Mouse (Mus musculus): Measurements from ENCODE around the gene Rsph3a. TPM values are rescaled to one million over a fixed set of nuclear protein-coding genes. Genes with fewer than 3 reads are reported as not detected.
"Not testable (repeated sequence)": the region's sequence is repeated elsewhere in the genome, so short reads cannot be mapped to it uniquely, and the experiment has no call there.

The Rsph3a gene
- polyA plus RNA-seq, 1 experiment = 47.1 TPM

GRCm38 (mm10) chr17:7927582-7928535 is 17.6 kb upstream of the Rsph3a start:
- TF ChIP-seq POLR2A (IDR thresholded peaks at IDR 0.05; ENCODE audit: control insufficient read depth, extremely low read depth, insufficient read depth, low read length, poor library complexity) (no peak), CTCF (IDR thresholded peaks at IDR 0.05; ENCODE audit: borderline replicate concordance, control insufficient read depth, extremely low read depth, insufficient read depth, low read length, poor library complexity) (no peak)
- Histone ChIP-seq H3K4me1 (replicated peaks; ENCODE audit: control insufficient read depth, insufficient read depth, low read length) (peaks cover 17% of the 10 kb centered on the region), H3K27me3 (ENCODE audit: control insufficient read depth, insufficient read depth, low read length) (no peaks in the 10 kb centered on the region), H3K4me3 (ENCODE audit: control insufficient read depth, insufficient read depth, low read length) (0 out of 2 replicates have a peak overlapping the region, but pooled peaks have one; percentile 11), H3K27ac (ENCODE audit: control insufficient read depth, insufficient read depth, low read length) (peak overlapping the region; percentile 71), H3K36me3 (ENCODE audit: control insufficient read depth, insufficient read depth, low read length) (no peaks in the 10 kb centered on the region)
- 25% methylated on average over 24 of the region's 24 CpGs for WGBS
- DNase-seq = peak; percentile 88

DNA sequence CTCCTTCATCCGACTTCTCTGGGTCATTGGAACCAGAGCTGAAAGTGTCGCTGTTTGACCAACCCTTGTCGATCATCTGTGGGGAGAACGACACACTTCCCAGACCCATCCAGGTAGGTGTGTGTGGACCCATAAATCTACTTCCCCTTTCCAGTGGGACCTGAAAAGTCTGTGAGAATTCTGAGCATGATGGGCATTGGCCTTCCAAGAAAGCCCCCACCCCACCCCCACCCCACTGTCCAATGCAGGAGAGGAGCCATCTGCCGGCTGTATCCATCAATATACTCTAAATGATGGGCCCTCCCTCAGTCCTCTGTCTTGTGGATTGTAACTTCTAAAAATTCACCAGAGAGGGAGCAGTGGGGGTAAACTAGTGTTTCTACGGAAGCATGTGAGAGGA is 16.8 kb upstream of the Rsph3a start:
- DNase-seq = no peak
- no peak overlapping the region; the same call in 1 of the 2 replicates for H3K27ac ChIP-seq (ENCODE audit: control insufficient read depth, insufficient read depth, low read length)

GRCm38 (mm10) chr17:7929279-7929678 is 16.1 kb upstream of the Rsph3a start:
- H3K27ac ChIP-seq (ENCODE audit: control insufficient read depth, insufficient read depth, low read length) = no peak overlapping the region
- TF ChIP-seq POLR2A (IDR thresholded peaks at IDR 0.05; ENCODE audit: control insufficient read depth, extremely low read depth, insufficient read depth, low read length, poor library complexity) (no peak), CTCF (IDR thresholded peaks at IDR 0.05; ENCODE audit: borderline replicate concordance, control insufficient read depth, extremely low read depth, insufficient read depth, low read length, poor library complexity) (no peak)
- H3K4me3 ChIP-seq (ENCODE audit: control insufficient read depth, insufficient read depth, low read length) = no peak overlapping the region
- no peak for DNase-seq
- 84% methylated on average over 8 of the region's 8 CpGs for WGBS
- peaks cover 15% of the 10 kb centered on the region for H3K4me1 ChIP-seq (replicated peaks; ENCODE audit: control insufficient read depth, insufficient read depth, low read length)
- H3K36me3 ChIP-seq (ENCODE audit: control insufficient read depth, insufficient read depth, low read length) = no peaks in the 10 kb centered on the region
- H3K27me3 ChIP-seq (ENCODE audit: control insufficient read depth, insufficient read depth, low read length) = no peaks in the 10 kb centered on the region

More for the DNA sequence above, 16.8 kb upstream of the Rsph3a start:
- peaks cover 15% of the 10 kb centered on the region for H3K4me1 ChIP-seq (replicated peaks; ENCODE audit: control insufficient read depth, insufficient read depth, low read length)
- no peaks in the 10 kb centered on the region for H3K36me3 ChIP-seq (ENCODE audit: control insufficient read depth, insufficient read depth, low read length)
- no peak overlapping the region for H3K4me3 ChIP-seq (ENCODE audit: control insufficient read depth, insufficient read depth, low read length)
- H3K27me3 ChIP-seq (ENCODE audit: control insufficient read depth, insufficient read depth, low read length) = no peaks in the 10 kb centered on the region
- WGBS = 95% methylated on average over 6 of the region's 6 CpGs
- no peak for TF ChIP-seq POLR2A (IDR thresholded peaks at IDR 0.05; ENCODE audit: control insufficient read depth, extremely low read depth, insufficient read depth, low read length, poor library complexity)
- TF ChIP-seq CTCF (IDR thresholded peaks at IDR 0.05; ENCODE audit: borderline replicate concordance, control insufficient read depth, extremely low read depth, insufficient read depth, low read length, poor library complexity) = no peak

DNA sequence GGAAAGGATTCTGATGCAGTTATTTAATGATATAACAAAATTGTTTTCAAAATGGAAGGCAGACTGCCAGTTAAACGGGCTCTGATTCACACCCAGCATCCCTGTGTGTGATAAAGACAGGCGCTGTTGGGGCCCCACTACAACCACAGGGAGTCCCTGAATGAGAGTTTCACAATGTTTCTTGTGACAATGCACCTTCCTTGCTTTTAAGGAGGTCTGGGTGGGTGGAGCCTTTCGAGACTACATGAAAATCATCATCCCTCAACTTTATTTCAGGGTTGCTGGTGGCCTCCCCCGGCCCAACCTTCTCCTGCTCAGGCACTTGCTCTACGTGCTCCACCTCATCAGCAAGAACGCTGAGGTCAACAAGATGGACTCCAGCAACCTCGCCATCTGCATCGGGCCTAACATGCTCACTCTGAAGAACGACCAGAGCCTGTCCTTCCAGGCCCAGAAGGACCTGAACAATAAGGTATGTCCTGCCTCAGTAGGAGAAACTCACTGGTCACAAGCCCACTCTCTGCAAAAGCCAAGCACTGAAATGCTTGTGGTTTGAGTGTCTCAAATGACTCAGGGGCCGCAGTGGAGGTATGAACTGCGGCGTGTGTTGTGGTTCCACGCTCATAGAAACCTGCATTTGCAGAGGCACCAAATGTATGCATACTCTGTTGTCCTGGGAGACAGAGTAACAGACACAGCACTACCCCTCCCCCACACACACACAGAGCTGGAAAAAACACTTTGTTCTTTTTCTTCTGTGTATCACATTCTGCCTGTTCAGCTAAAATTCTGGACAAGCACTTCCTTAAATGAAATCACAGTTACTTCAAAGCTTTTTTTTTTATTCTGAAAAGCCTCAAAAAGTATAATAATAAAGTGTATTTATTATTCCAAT is 14.1 kb upstream of the Rsph3a start:
- no peak overlapping the region for H3K4me3 ChIP-seq (ENCODE audit: control insufficient read depth, insufficient read depth, low read length)
- no peak for DNase-seq
- H3K36me3 ChIP-seq (ENCODE audit: control insufficient read depth, insufficient read depth, low read length) = no peaks in the 10 kb centered on the region
- H3K27me3 ChIP-seq (ENCODE audit: control insufficient read depth, insufficient read depth, low read length) = no peaks in the 10 kb centered on the region
- no peak overlapping the region for H3K27ac ChIP-seq (ENCODE audit: control insufficient read depth, insufficient read depth, low read length)
- H3K4me1 ChIP-seq (replicated peaks; ENCODE audit: control insufficient read depth, insufficient read depth, low read length) = peaks cover 10% of the 10 kb centered on the region
- 88% methylated on average over 13 of the region's 13 CpGs for WGBS
- no peak for TF ChIP-seq POLR2A (IDR thresholded peaks at IDR 0.05; ENCODE audit: control insufficient read depth, extremely low read depth, insufficient read depth, low read length, poor library complexity)
- no peak for TF ChIP-seq CTCF (IDR thresholded peaks at IDR 0.05; ENCODE audit: borderline replicate concordance, control insufficient read depth, extremely low read depth, insufficient read depth, low read length, poor library complexity)

DNA sequence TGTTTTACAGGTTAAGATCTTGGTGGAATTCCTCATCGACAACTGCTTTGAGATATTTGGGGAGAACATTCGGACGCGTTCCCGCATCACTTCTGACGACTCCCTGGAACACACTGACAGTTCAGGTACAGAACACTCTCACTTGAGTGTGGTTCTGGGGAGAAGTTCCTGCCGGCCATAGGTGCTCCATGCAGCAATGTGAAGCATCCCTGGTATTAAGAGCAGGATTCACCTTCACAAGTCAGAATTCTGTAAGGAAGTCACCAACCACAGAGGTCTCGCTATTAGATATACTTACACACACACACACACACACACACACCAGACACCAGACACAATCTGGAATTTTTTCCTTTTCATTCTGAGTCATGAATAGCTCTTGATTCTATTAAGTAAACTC is 13.3 kb upstream of the Rsph3a start:
- H3K27ac ChIP-seq (ENCODE audit: control insufficient read depth, insufficient read depth, low read length); H3K27me3 ChIP-seq (ENCODE audit: control insufficient read depth, insufficient read depth, low read length); H3K4me1 ChIP-seq (replicated peaks; ENCODE audit: control insufficient read depth, insufficient read depth, low read length); H3K36me3 ChIP-seq (ENCODE audit: control insufficient read depth, insufficient read depth, low read length); H3K4me3 ChIP-seq (ENCODE audit: control insufficient read depth, insufficient read depth, low read length); DNase-seq: not testable (repeated sequence)
- WGBS = 95% methylated on average over 6 of the region's 8 CpGs

GRCm38 (mm10) chr17:7939640-7940039 is 5.8 kb upstream of the Rsph3a start:
- Histone ChIP-seq H3K27ac (ENCODE audit: control insufficient read depth, insufficient read depth, low read length) (no peak overlapping the region), H3K27me3 (ENCODE audit: control insufficient read depth, insufficient read depth, low read length) (no peaks in the 10 kb centered on the region), H3K4me3 (ENCODE audit: control insufficient read depth, insufficient read depth, low read length) (no peak overlapping the region), H3K4me1 (replicated peaks; ENCODE audit: control insufficient read depth, insufficient read depth, low read length) (0 out of 2 replicates have a peak, but pooled peaks cover 2% of the 10 kb centered on the region), H3K36me3 (ENCODE audit: control insufficient read depth, insufficient read depth, low read length) (no peaks in the 10 kb centered on the region)
- DNase-seq = peak; percentile 58
- 17% methylated on average over 8 of the region's 8 CpGs for WGBS
- TF ChIP-seq CTCF (IDR thresholded peaks at IDR 0.05; ENCODE audit: borderline replicate concordance, control insufficient read depth, extremely low read depth, insufficient read depth, low read length, poor library complexity) = no peak; the same call in 1 of the 2 replicates

DNA sequence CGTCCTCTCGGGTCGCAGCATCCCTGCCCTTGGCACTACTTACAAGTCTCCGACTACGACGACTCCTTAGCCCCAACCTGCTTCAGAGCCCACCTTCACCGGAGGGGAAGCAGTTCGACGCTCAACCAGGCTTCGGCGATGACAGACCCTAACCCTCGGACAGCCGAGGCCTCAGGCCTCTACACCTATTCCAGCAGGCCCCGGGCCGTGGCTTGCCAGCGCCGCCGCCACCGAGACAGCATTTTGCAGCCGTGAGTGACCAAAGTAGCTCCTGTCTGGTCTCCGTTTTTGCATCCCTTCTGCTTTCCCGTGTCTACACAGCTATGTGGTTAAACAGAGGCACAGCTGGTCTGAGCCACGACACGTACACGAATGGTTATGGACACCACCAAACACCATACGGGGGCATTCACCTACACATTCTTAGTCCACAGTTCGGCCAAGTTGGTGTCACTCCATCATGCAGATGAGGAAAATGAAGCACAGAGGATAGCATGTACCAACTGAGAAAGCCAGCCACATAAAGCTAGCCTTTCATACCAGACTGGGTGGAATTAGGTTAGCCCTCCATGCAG is 726 bp downstream of the Rsph3a start:
- Histone ChIP-seq H3K4me3 (ENCODE audit: control insufficient read depth, insufficient read depth, low read length) (peak overlapping the region; percentile 73), H3K27ac (ENCODE audit: control insufficient read depth, insufficient read depth, low read length) (0 out of 2 replicates have a peak overlapping the region, but pooled peaks have one; percentile 10)
- DNase-seq; H3K36me3 ChIP-seq (ENCODE audit: control insufficient read depth, insufficient read depth, low read length); H3K4me1 ChIP-seq (replicated peaks; ENCODE audit: control insufficient read depth, insufficient read depth, low read length); H3K27me3 ChIP-seq (ENCODE audit: control insufficient read depth, insufficient read depth, low read length): not testable (repeated sequence)
- 0% methylated on average over 20 of the region's 27 CpGs for WGBS

DNA sequence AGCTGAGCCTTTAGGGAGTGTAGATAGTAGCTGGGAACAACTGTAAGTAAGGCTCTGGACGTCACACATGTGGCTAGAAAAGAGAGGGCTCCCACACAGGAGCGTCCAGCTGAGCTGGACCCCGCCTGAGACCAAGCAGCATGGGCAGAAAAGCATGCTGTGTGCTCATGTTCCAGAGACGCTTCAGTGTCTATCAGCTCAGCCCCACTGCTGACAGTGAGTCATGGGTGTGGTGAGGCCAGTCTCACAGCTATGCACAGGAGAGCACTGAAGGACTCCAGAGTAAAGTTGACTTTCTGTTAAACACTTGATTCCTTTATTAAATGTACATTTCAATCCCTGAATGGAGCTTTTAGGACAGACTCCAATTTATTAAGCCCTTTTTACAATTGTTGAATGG is 5.9 kb downstream of the Rsph3a start:
- DNase-seq; H3K4me1 ChIP-seq (replicated peaks; ENCODE audit: control insufficient read depth, insufficient read depth, low read length); H3K27me3 ChIP-seq (ENCODE audit: control insufficient read depth, insufficient read depth, low read length); H3K27ac ChIP-seq (ENCODE audit: control insufficient read depth, insufficient read depth, low read length); H3K36me3 ChIP-seq (ENCODE audit: control insufficient read depth, insufficient read depth, low read length); H3K4me3 ChIP-seq (ENCODE audit: control insufficient read depth, insufficient read depth, low read length): not testable (repeated sequence)
- WGBS = no CpG with 5 or more reads among the region's 4 CpGs

DNA sequence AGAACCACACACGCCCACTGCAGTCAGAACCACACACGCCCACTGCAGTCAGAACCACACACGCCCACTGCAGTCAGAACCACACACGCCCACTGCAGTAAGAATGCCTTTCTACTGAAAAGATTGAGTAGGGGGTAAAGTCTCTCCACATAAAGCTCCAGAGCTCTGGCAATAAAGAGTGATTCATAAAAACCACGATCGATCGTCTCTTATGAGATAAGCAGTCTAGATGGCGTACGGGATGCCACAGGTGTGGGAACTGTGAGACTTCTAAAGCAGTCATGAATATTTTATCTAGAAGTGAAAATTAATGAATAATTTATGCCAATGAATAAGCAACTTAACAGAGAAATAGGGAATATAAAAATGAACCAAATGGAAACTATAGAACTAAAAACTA is 11.8 kb downstream of the Rsph3a start:
- not testable (repeated sequence) for H3K4me1 ChIP-seq (replicated peaks; ENCODE audit: control insufficient read depth, insufficient read depth, low read length); H3K36me3 ChIP-seq (ENCODE audit: control insufficient read depth, insufficient read depth, low read length); H3K27ac ChIP-seq (ENCODE audit: control insufficient read depth, insufficient read depth, low read length); H3K4me3 ChIP-seq (ENCODE audit: control insufficient read depth, insufficient read depth, low read length); H3K27me3 ChIP-seq (ENCODE audit: control insufficient read depth, insufficient read depth, low read length); DNase-seq
- WGBS = 64% methylated on average over 9 of the region's 9 CpGs
